Mouse (Mus musculus) T-helper 1 cell (primary cell): ENCODE data around the gene Zfp598.
"Not testable (repeated sequence)": the region's sequence is repeated elsewhere in the genome, so short reads cannot be mapped to it uniquely, and the experiment has no call there.

Source experiments
- in situ Hi-C: fragments of 300-600 bp; cut with MboI, MseI; formaldehyde crosslinking; loops from one replicate; pipeline ENCODE4 v1.15.1; 2025; ENCODE audit warnings: high pct_unique_total_duplicates

Zfp598 gene

GRCm38 (mm10) chr17:24646381-24646780 lies 23.1 kb upstream of the Zfp598 start:
- in situ Hi-C loops: no loop called here

- in situ Hi-C loops: no loop called here
Measured at GRCm38 (mm10) chr17:24647493-24647892, 22.0 kb upstream of the Zfp598 start.

GRCm38 (mm10) chr17:24648731-24649377 lies 20.6 kb upstream of the Zfp598 start:
- in situ Hi-C loops: no loop called here

- in situ Hi-C loops: loop anchor here (5.0 kb wide), 1 partner anchor 72 kb away; no protein-coding TSS in a partner anchor
Measured at GRCm38 (mm10) chr17:24649581-24650069, 19.9 kb upstream of the Zfp598 start.

- in situ Hi-C loops: loop anchor here (5.0 kb wide), 1 partner anchor 73 kb away; no protein-coding TSS in a partner anchor
Measured at GRCm38 (mm10) chr17:24650070-24650616, 19.3 kb upstream of the Zfp598 start, which contains the start of gene Slc9a3r2. Gene Slc9a3r2 (minus strand): TSS chr17:24650327.

GRCm38 (mm10) chr17:24650766-24651165 lies 18.7 kb upstream of the Zfp598 start:
- in situ Hi-C loops: loop anchor here (5.0 kb wide), 1 partner anchor 73 kb away; no protein-coding TSS in a partner anchor

- in situ Hi-C loops: loop anchor here (5.0 kb wide), 1 partner anchor 75 kb away; no protein-coding TSS in a partner anchor
Measured at GRCm38 (mm10) chr17:24651835-24652234, 17.7 kb upstream of the Zfp598 start.

GRCm38 (mm10) chr17:24653967-24654710 lies 15.3 kb upstream of the Zfp598 start:
- in situ Hi-C loops: loop anchor here (5.0 kb wide), 1 partner anchor 77 kb away; no protein-coding TSS in a partner anchor

GRCm38 (mm10) chr17:24654969-24655368 lies 14.5 kb upstream of the Zfp598 start:
- in situ Hi-C loops: loop anchor here (5.0 kb wide), 2 partner anchors 78 to 123 kb away; partner anchors contain the start of gene Rab26

GRCm38 (mm10) chr17:24658017-24658758 lies 11.3 kb upstream of the Zfp598 start, which contains the start of gene Npw:
Gene Npw (minus strand): TSS chr17:24658457.
- in situ Hi-C loops: loop anchor here (5.0 kb wide), 1 partner anchor 126 kb away; the partner anchor contains the start of gene Rab26

- in situ Hi-C loops: not testable (repeated sequence)
Measured at GRCm38 (mm10) chr17:24667011-24667410, 2.5 kb upstream of the Zfp598 start.

- in situ Hi-C loops: no loop called here
Measured at GRCm38 (mm10) chr17:24667416-24667815, 2.1 kb upstream of the Zfp598 start.

- in situ Hi-C loops: not testable (repeated sequence)
Measured at GRCm38 (mm10) chr17:24669214-24669544, 308 bp upstream of the Zfp598 start.

GRCm38 (mm10) chr17:24670246-24670844 lies 858 bp downstream of the Zfp598 start:
- in situ Hi-C loops: no loop called here

GRCm38 (mm10) chr17:24671346-24671745 lies 1.9 kb downstream of the Zfp598 start:
- in situ Hi-C loops: no loop called here

- in situ Hi-C loops: no loop called here
Measured at GRCm38 (mm10) chr17:24672141-24672540, 2.7 kb downstream of the Zfp598 start.

- in situ Hi-C loops: no loop called here
Measured at GRCm38 (mm10) chr17:24674277-24674676, 4.8 kb downstream of the Zfp598 start.

- in situ Hi-C loops: no loop called here
Measured at GRCm38 (mm10) chr17:24676187-24676586, 6.7 kb downstream of the Zfp598 start.

- in situ Hi-C loops: no loop called here
Measured at GRCm38 (mm10) chr17:24676877-24677276, 7.4 kb downstream of the Zfp598 start.

GRCm38 (mm10) chr17:24677500-24678080 lies 8.1 kb downstream of the Zfp598 start:
- in situ Hi-C loops: no loop called here

- in situ Hi-C loops: no loop called here
Measured at GRCm38 (mm10) chr17:24686514-24686913, 17.0 kb downstream of the Zfp598 start.
